Mouse (Mus musculus): ENCODE data around the gene Slc30a10.

- no peak for TF ChIP-seq GATA1 (IDR thresholded peaks at IDR 0.05; ENCODE audit: borderline replicate concordance, low read length)
- TF ChIP-seq FLI1 (IDR thresholded peaks at IDR 0.05; ENCODE audit: low read length): no peak
These were observed 12.8 kb upstream of the Slc30a10 start for GRCm38 (mm10) chr1:185441703-185442472.

All from megakaryocyte, embryonic 14.5 days (primary cell).